Mouse (Mus musculus): ENCODE data around the gene Zcchc13. TPM values are rescaled to one million over a fixed set of nuclear protein-coding genes. Genes with fewer than 3 reads are reported as not detected.

Zcchc13 gene
- not detected for polyA plus RNA-seq (2017; shearing (Covaris generic))

GRCm38 (mm10) chrX:103630303-103630702 is at the start of gene Zcchc13:
Gene Zcchc13, plus strand, starts transcription at chrX:103630586.

Other genes with a start within 250 kb of the Zcchc13 start
- not detected for gene Tsx, start 216.1 kb upstream of the Zcchc13 start, polyA plus RNA-seq (2017; shearing (Covaris generic))
- not detected for gene Gm26992, start 208.6 kb upstream of the Zcchc13 start, polyA plus RNA-seq (2017; shearing (Covaris generic))
- gene Slc16a2, start 191.4 kb downstream of the Zcchc13 start, polyA plus RNA-seq (2017; shearing (Covaris generic)), result not detected

Measured in naive thymus-derived CD4-positive, alpha-beta T cell, adult 5 months (primary cell).